Mouse (Mus musculus): ENCODE measurements around the gene Uts2. TPM values are rescaled to one million over a fixed set of nuclear protein-coding genes. Genes with fewer than 3 reads are reported as not detected.

Uts2 gene
- polyA plus RNA-seq (2014; fragmentation: Nextera tagmentation; extraction: Ambion mirVana), result not detected in 2 replicates

- DNase-seq (ENCODE audit: low spot score) (no peak), ATAC-seq (no peak)
- Histone ChIP-seq H3K9me3 (replicated peaks; ENCODE audit: control insufficient read depth, low read length) (no peaks in the 10 kb centered on the region), H3K27ac (ENCODE audit: low read depth, low read length) (no peak within 1 kb of the TSS), H3K36me3 (ENCODE audit: control insufficient read depth, insufficient read depth, low read length) (no peaks in the 10 kb centered on the region), H3K27me3 (replicated peaks; ENCODE audit: control insufficient read depth, insufficient read depth, low read length) (no peaks in the 10 kb centered on the region), H3K4me1 (ENCODE audit: control insufficient read depth, insufficient read depth, low read length) (no peaks in the 10 kb centered on the region), H3K9ac (ENCODE audit: low read length) (no peak within 1 kb of the TSS), H3K4me2 (ENCODE audit: low read length) (no peak within 1 kb of the TSS), H3K4me3 (ENCODE audit: low read depth, low read length) (no peak within 1 kb of the TSS)
- 95% methylated on average over 7 of the region's 7 CpGs for WGBS
Measured at GRCm38 (mm10) chr4:150996797-150997196, at the start of gene Uts2. TSS of gene Uts2 (plus strand) at chr4:150997097.

GRCm38 (mm10) chr4:150950972-150951371, 45.9 kb upstream of the Uts2 start:
- DNase-seq (ENCODE audit: low spot score), result no peak
- WGBS, result 88% methylated on average over 10 of the region's 10 CpGs
- Histone ChIP-seq H3K36me3 (ENCODE audit: control insufficient read depth, insufficient read depth, low read length) (no peaks in the 10 kb centered on the region), H3K27me3 (replicated peaks; ENCODE audit: control insufficient read depth, insufficient read depth, low read length) (no peaks in the 10 kb centered on the region), H3K27ac (ENCODE audit: low read depth, low read length) (no peak overlapping the region), H3K4me1 (ENCODE audit: control insufficient read depth, insufficient read depth, low read length) (no peaks in the 10 kb centered on the region), H3K4me2 (ENCODE audit: low read length) (no peak overlapping the region), H3K9ac (ENCODE audit: low read length) (no peak overlapping the region), H3K9me3 (replicated peaks; ENCODE audit: control insufficient read depth, low read length) (no peaks in the 10 kb centered on the region), H3K4me3 (ENCODE audit: low read depth, low read length) (no peak overlapping the region)
- no peak for ATAC-seq

GRCm38 (mm10) chr4:150956369-150957105, 40.4 kb upstream of the Uts2 start:
- Histone ChIP-seq H3K36me3 (ENCODE audit: control insufficient read depth, insufficient read depth, low read length) (no peaks in the 10 kb centered on the region), H3K4me2 (ENCODE audit: low read length) (0 out of 2 replicates have a peak overlapping the region, but pooled peaks have one; percentile 14), H3K27ac (ENCODE audit: low read depth, low read length) (peak overlapping the region; percentile 44; the same call in 1 of the 2 replicates), H3K9me3 (replicated peaks; ENCODE audit: control insufficient read depth, low read length) (no peaks in the 10 kb centered on the region), H3K4me1 (ENCODE audit: control insufficient read depth, insufficient read depth, low read length) (peaks cover 3% of the 10 kb centered on the region; the same call in 1 of the 2 replicates), H3K27me3 (replicated peaks; ENCODE audit: control insufficient read depth, insufficient read depth, low read length) (no peaks in the 10 kb centered on the region), H3K4me3 (ENCODE audit: low read depth, low read length) (no peak overlapping the region), H3K9ac (ENCODE audit: low read length) (no peak overlapping the region)
- ATAC-seq, result peak; percentile 44
- DNase-seq (ENCODE audit: low spot score), result peak; percentile 71
- 45% methylated on average over 13 of the region's 13 CpGs for WGBS

- no peak for DNase-seq (ENCODE audit: low spot score)
- H3K4me2 ChIP-seq (ENCODE audit: low read length), result no peak overlapping the region
- H3K36me3 ChIP-seq (ENCODE audit: control insufficient read depth, insufficient read depth, low read length), result no peaks in the 10 kb centered on the region
- H3K9me3 ChIP-seq (replicated peaks; ENCODE audit: control insufficient read depth, low read length), result no peaks in the 10 kb centered on the region
- H3K9ac ChIP-seq (ENCODE audit: low read length), result no peak overlapping the region
- no peak; the same call in 1 of the 2 replicates for ATAC-seq
- no peaks in the 10 kb centered on the region for H3K27me3 ChIP-seq (replicated peaks; ENCODE audit: control insufficient read depth, insufficient read depth, low read length)
- H3K27ac ChIP-seq (ENCODE audit: low read depth, low read length), result no peak overlapping the region
- H3K4me3 ChIP-seq (ENCODE audit: low read depth, low read length), result no peak overlapping the region
- H3K4me1 ChIP-seq (ENCODE audit: control insufficient read depth, insufficient read depth, low read length), result peaks cover 3% of the 10 kb centered on the region; the same call in 1 of the 2 replicates
- 39% methylated on average over 1 of the region's 1 CpGs for WGBS
Measured at GRCm38 (mm10) chr4:150957106-150957458, 39.8 kb upstream of the Uts2 start.

GRCm38 (mm10) chr4:150958536-150958935, 38.4 kb upstream of the Uts2 start:
- Histone ChIP-seq H3K4me1 (ENCODE audit: control insufficient read depth, insufficient read depth, low read length) (peaks cover 3% of the 10 kb centered on the region; the same call in 1 of the 2 replicates), H3K36me3 (ENCODE audit: control insufficient read depth, insufficient read depth, low read length) (no peaks in the 10 kb centered on the region), H3K9ac (ENCODE audit: low read length) (no peak overlapping the region), H3K27me3 (replicated peaks; ENCODE audit: control insufficient read depth, insufficient read depth, low read length) (no peaks in the 10 kb centered on the region), H3K4me2 (ENCODE audit: low read length) (no peak overlapping the region), H3K4me3 (ENCODE audit: low read depth, low read length) (no peak overlapping the region), H3K27ac (ENCODE audit: low read depth, low read length) (no peak overlapping the region), H3K9me3 (replicated peaks; ENCODE audit: control insufficient read depth, low read length) (no peaks in the 10 kb centered on the region)
- DNase-seq (ENCODE audit: low spot score) (no peak), ATAC-seq (no peak)
- WGBS, result 82% methylated on average over 7 of the region's 7 CpGs

GRCm38 (mm10) chr4:150962231-150962630, 34.7 kb upstream of the Uts2 start:
- Histone ChIP-seq H3K27me3 (replicated peaks; ENCODE audit: control insufficient read depth, insufficient read depth, low read length) (no peaks in the 10 kb centered on the region), H3K4me1 (ENCODE audit: control insufficient read depth, insufficient read depth, low read length) (no peaks in the 10 kb centered on the region), H3K4me2 (ENCODE audit: low read length) (no peak overlapping the region), H3K36me3 (ENCODE audit: control insufficient read depth, insufficient read depth, low read length) (no peaks in the 10 kb centered on the region), H3K9ac (ENCODE audit: low read length) (no peak overlapping the region), H3K9me3 (replicated peaks; ENCODE audit: control insufficient read depth, low read length) (no peaks in the 10 kb centered on the region), H3K4me3 (ENCODE audit: low read depth, low read length) (no peak overlapping the region), H3K27ac (ENCODE audit: low read depth, low read length) (no peak overlapping the region)
- WGBS, result 62% methylated on average over 6 of the region's 6 CpGs
- peak; percentile 49 for DNase-seq (ENCODE audit: low spot score)
- no peak for ATAC-seq

GRCm38 (mm10) chr4:150963711-150964110, 33.2 kb upstream of the Uts2 start:
- no peak for ATAC-seq
- H3K27me3 ChIP-seq (replicated peaks; ENCODE audit: control insufficient read depth, insufficient read depth, low read length), result no peaks in the 10 kb centered on the region

GRCm38 (mm10) chr4:150964635-150965554, 32.0 kb upstream of the Uts2 start:
- no peak overlapping the region for H3K4me3 ChIP-seq (ENCODE audit: low read depth, low read length)
- no peak overlapping the region for H3K27ac ChIP-seq (ENCODE audit: low read depth, low read length)
- peak; percentile 80 for DNase-seq (ENCODE audit: low spot score)
- peak; percentile 32; the same call in 1 of the 2 replicates for ATAC-seq
- H3K4me2 ChIP-seq (ENCODE audit: low read length), result peak overlapping the region; percentile 18; the same call in 1 of the 2 replicates
- WGBS, result 14% methylated on average over 25 of the region's 25 CpGs
- H3K27me3 ChIP-seq (replicated peaks; ENCODE audit: control insufficient read depth, insufficient read depth, low read length), result no peaks in the 10 kb centered on the region
- no peak overlapping the region for H3K9ac ChIP-seq (ENCODE audit: low read length)
- no peaks in the 10 kb centered on the region for H3K36me3 ChIP-seq (ENCODE audit: control insufficient read depth, insufficient read depth, low read length)
- no peaks in the 10 kb centered on the region for H3K4me1 ChIP-seq (ENCODE audit: control insufficient read depth, insufficient read depth, low read length)
- H3K9me3 ChIP-seq (replicated peaks; ENCODE audit: control insufficient read depth, low read length), result no peaks in the 10 kb centered on the region

More at GRCm38 (mm10) chr4:150963711-150964110, 33.2 kb upstream of the Uts2 start:
- H3K27ac ChIP-seq (ENCODE audit: low read depth, low read length), result no peak overlapping the region
- no peaks in the 10 kb centered on the region for H3K9me3 ChIP-seq (replicated peaks; ENCODE audit: control insufficient read depth, low read length)
- no peak overlapping the region for H3K4me2 ChIP-seq (ENCODE audit: low read length)
- 66% methylated on average over 2 of the region's 2 CpGs for WGBS
- no peak overlapping the region for H3K4me3 ChIP-seq (ENCODE audit: low read depth, low read length)
- no peaks in the 10 kb centered on the region for H3K36me3 ChIP-seq (ENCODE audit: control insufficient read depth, insufficient read depth, low read length)
- H3K4me1 ChIP-seq (ENCODE audit: control insufficient read depth, insufficient read depth, low read length), result no peaks in the 10 kb centered on the region
- H3K9ac ChIP-seq (ENCODE audit: low read length), result no peak overlapping the region
- no peak for DNase-seq (ENCODE audit: low spot score)

Data from forebrain, embryonic 14.5 days (tissue).